Mouse (Mus musculus): Measurements from ENCODE around the gene Rnf224.

DNA sequence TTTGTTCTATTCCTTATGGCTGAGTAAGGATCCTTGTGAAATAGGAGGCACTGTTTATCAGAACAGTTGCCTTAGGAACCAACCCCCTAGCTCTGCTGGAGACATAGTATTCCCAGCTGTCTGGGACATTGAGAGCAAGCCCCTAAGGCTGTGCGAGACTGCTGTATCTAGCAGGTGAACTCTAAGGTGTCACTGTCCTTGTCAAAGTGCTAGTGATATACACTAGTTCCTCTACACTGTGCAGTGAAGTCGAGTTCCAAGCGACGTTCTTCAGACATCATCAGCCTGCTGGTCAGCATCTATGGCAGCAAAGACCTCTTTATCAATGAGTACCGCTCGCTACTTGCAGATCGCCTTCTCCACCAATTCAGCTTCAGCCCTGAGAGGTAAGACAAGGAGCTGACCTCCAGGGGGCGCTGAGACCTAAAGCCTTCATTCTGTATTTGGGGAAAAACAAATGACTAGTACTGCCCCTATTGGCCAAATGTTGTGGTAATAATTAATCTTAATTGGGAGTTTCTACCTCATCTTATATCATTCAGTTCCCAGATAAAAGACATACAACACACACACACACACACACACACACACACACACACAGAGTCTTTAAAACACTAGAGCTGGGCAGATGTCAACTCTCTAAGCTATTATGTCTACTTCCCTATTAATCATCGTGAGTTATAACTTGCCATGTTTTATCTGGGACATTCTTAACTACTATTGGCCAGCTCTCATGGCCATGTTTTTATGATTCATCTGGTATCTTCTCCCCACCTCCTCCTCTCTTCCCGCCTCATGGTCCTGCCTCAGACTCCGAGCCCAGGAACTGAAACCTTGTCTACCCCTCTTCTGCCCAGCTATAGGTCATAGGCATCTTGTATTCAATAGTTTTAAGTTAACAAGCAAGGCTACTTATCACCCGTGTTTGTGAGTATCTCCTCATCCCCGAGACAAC lies 42.6 kb upstream of the Rnf224 start:
- TF ChIP-seq POLR2A (IDR thresholded peaks at IDR 0.05; ENCODE audit: borderline replicate concordance, low read depth, low read length) (no peak), CTCF (IDR thresholded peaks at IDR 0.05; ENCODE audit: low read depth, low read length) (peak; percentile 68)

Data from bone marrow macrophage, adult 2 months (primary cell).